Mouse (Mus musculus) megakaryocyte, embryonic 14.5 days (primary cell): Measurements from ENCODE around the gene Rab4a.

Experiments
- FLI1 ChIP-seq: IDR thresholded peaks from 2 replicates; pipeline ENCODE4 v1.6.1; 2012; ENCODE audit warnings: low read length, inconsistent platforms, mixed read lengths
- GATA1 ChIP-seq: IDR thresholded peaks from 3 replicates; pipeline ENCODE4 v1.6.1; 2012; ENCODE audit warnings: mixed read lengths, low read length, inconsistent platforms, borderline replicate concordance

DNA sequence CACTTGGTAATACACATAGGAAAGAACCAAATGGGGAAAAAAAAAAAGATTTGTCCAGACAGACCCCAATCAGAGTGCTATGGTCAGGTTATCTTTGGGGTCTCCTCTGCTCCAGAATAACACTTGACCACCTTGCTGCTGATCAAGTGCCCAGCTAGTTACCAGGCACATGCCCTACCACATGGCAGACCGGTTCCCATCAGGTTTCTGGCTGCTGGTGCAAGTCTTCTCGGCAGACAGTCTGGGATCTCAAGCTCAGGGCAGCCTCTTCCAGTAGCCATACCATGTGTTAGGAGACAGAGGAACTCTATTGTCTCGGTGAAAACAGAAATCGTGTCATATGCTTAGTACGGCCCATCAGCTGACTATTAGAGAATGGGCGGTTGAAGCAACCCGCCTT lies 21.0 kb downstream of the Rab4a start:
- TF ChIP-seq GATA1 (no peak), FLI1 (no peak)
